Mouse (Mus musculus) liver, embryonic 14.5 days (tissue): ENCODE results near the gene E130114P18Rik.

Source experiments
- CTCF ChIP-seq: IDR thresholded peaks from 2 replicates; pipeline ENCODE4 v1.5.1; 2016; ENCODE audit warnings: antibody characterized with exemption, low read depth, control low read depth
- EP300 ChIP-seq: IDR thresholded peaks from 2 replicates; pipeline ENCODE4 v1.6.1; 2016; ENCODE audit warnings: antibody characterized with exemption, low read depth

DNA sequence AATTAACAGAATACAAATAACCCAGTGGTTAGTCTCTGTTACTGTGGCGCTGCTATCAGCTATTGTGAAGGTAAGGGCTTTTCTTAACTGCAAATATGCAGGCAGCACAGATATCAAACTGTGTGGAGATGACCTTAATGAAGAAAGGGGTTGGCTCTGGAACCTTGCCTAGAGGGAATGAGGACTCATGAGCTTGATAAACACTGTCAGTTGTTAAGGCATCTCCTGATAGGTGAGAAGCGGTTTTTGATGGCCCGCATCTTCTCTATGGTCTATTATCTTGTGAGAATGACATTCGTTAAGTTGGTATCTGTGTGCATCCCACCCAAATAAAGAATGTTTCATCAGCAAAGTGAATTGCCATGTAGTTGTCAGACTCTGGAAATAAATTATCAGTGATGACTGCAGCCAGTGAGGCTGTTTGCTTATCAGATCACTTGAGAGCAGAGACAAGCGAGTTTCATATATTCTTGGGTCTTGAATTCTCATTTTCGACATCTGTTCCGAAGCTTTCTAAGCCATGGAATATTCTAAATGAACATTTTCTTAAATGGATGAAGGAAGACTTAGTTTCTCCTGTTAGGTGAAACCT, 32.6 kb upstream of the E130114P18Rik start:
- TF ChIP-seq CTCF (no peak), EP300 (peak; percentile 71)
